Mouse (Mus musculus) ES-E14 (cell line): Measurements from ENCODE around the gene Pced1b.

Source experiments
- CHD2 ChIP-seq: IDR thresholded peaks from 2 replicates; pipeline ENCODE4 v1.6.1; 2014; ENCODE audit warnings: mild to moderate bottlenecking, low read depth, low read length, inconsistent platforms
- MAFK ChIP-seq: IDR thresholded peaks from 2 replicates; pipeline ENCODE4 v1.6.1; 2014; ENCODE audit warnings: mild to moderate bottlenecking, low read depth, low read length, inconsistent platforms; ENCODE audit not compliant: insufficient read depth
- ZC3H11A ChIP-seq: IDR thresholded peaks from 2 replicates; pipeline ENCODE4 v1.6.1; 2012; ENCODE audit warnings: low read depth, mild to moderate bottlenecking, inconsistent platforms, low read length, borderline replicate concordance
- ZNF384 ChIP-seq: IDR thresholded peaks from 2 replicates; pipeline ENCODE4 v1.6.1; 2012; ENCODE audit warnings: low read depth, low read length, inconsistent platforms

DNA sequence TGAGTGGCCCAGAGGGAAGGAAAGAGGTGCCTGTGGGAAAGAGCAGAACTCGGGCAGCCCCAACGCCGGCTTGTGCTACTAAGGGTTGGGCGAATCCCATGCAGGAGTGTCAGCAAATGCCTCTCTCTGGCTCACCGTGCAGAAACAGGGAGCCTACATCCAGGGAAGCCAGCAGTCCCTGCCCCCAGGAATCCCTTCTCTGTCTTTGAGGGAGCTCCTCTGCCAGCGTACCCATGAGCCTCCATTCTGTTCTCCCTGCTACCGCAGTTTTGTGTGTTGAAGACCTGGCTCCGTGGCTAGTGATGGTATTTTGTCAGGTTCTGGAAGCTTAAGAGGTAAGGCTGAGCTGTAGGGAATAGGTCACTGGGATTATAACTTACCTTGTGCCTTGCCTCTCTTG lies 33.2 kb downstream of the Pced1b start:
- TF ChIP-seq ZNF384 = no peak
- TF ChIP-seq CHD2 = no peak
- TF ChIP-seq MAFK = no peak
- no peak for TF ChIP-seq ZC3H11A
